Mouse (Mus musculus): ENCODE results near the gene Susd1.

DNA sequence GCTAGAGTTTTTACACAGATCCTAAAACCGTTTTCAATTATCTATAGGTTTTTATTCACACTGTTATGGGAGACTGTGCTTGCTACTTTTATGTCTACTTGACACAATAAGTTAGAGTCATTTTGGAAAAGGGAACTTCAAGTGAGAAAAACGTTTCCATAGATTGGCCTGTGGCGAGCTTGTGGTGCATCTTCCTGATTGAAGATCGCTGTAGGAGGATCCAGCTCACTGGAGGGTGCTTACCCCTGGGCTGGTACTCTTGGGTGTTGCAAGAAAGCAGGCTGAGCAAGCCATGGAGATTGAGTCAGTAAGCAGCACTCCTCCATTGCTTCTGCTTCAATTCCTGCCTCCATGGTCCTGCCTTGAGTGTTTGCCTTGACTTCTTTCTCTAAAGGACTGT, 2.5 kb downstream of the Susd1 start:
- TF ChIP-seq GATA1 (IDR thresholded peaks at IDR 0.05; ENCODE audit: borderline replicate concordance, low read length) (no peak), FLI1 (IDR thresholded peaks at IDR 0.05; ENCODE audit: low read length) (no peak)
